Mouse (Mus musculus) cortical plate, adult 2 months (tissue): ENCODE results near the gene Sectm1b.

Experiments used
- CTCF ChIP-seq: fragments of 200-500 bp; IDR thresholded peaks from 2 replicates; pipeline ENCODE4 v1.5.1; 2011; ENCODE audit warnings: mild to moderate bottlenecking, control low read depth, low read length; ENCODE audit not compliant: insufficient read depth; ENCODE audit errors: extremely low read depth
- POLR2A ChIP-seq: fragments of 200-500 bp; IDR thresholded peaks from 2 replicates; pipeline ENCODE4 v1.6.1; 2011; ENCODE audit warnings: mild to moderate bottlenecking, low read length, control low read depth; ENCODE audit not compliant: insufficient read depth; ENCODE audit errors: extremely low read depth

DNA sequence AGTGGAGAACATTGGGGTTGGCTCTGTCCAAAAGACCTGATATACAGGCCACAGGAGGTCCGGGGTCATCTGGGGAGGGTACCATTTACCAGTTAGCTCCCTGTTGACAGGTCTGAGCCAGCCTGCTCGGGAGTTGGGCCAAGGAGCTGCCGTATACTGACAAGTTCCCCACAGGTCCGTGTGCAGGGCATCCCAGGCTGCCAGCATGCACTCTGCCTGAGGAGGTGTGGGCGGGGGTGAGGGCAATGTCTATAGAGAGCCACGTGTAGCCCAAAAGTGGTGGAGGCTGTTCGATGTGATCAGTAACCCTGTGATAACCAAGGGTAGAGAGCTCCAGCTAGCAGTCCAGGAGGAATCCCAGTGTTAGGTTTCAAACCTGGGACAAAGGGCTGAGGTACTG is 36.4 kb upstream of the Sectm1b start:
- TF ChIP-seq CTCF (no peak), POLR2A (no peak)
